Mouse (Mus musculus) heart, embryonic 16.5 days (tissue): ENCODE results near the gene Cst11. TPM values are rescaled to one million over a fixed set of nuclear protein-coding genes. Genes with fewer than 3 reads are reported as not detected.

Experiments
- polyA plus RNA-seq: library from polyadenylated mRNA; unstranded; fragments of >200 nt; fragmentation: Nextera tagmentation; extraction: Ambion mirVana; gene quantifications from 2 replicates; pipeline ENCODE4 v1.2.1, GENCODE M21; 2015

Gene Cst11
- polyA plus RNA-seq, 1 experiment from 2014 or later = not detected

Other genes starting within 250 kb of the Cst11 start
- 50.5 and 61.3 TPM in 2 replicates for gene Nxt1, start 98.9 kb downstream of the Cst11 start, polyA plus RNA-seq
- 15.9 and 17.5 TPM in 2 replicates for gene Gzf1, start 90.5 kb downstream of the Cst11 start, polyA plus RNA-seq
- gene Napb, start 39.0 kb downstream of the Cst11 start, polyA plus RNA-seq = 2.4 and 2.5 TPM in 2 replicates
- gene Cstl1, start 21.1 kb downstream of the Cst11 start, polyA plus RNA-seq = not detected in 2 replicates
- not detected in 2 replicates for gene 8030411F24Rik, start 10.5 kb upstream of the Cst11 start, polyA plus RNA-seq
- gene Cst12, start 17.9 kb upstream of the Cst11 start, polyA plus RNA-seq = not detected in 2 replicates
- not detected in 2 replicates for gene Cst8, start 27.3 kb upstream of the Cst11 start, polyA plus RNA-seq
- gene Cst13, start 48.6 kb upstream of the Cst11 start, polyA plus RNA-seq = not detected in 2 replicates
- gene Cst9, start 63.6 kb upstream of the Cst11 start, polyA plus RNA-seq = 2.8 and 4.5 TPM in 2 replicates
- gene 9230104L09Rik, start 93.5 kb upstream of the Cst11 start, polyA plus RNA-seq = 0.38 and 0.71 TPM in 2 replicates
- gene Cst3, start 104.2 kb upstream of the Cst11 start, polyA plus RNA-seq = 721 and 724 TPM in 2 replicates
- gene Gm1330, start 231.8 kb upstream of the Cst11 start, polyA plus RNA-seq = not detected in 2 replicates
- gene Gm10750, start 245.7 kb upstream of the Cst11 start, polyA plus RNA-seq = not detected in 2 replicates